Mouse (Mus musculus) myocyte (in vitro differentiated cells): ENCODE measurements around the gene Atp1a1.

Source experiments
- CEBPB ChIP-seq: IDR thresholded peaks from 2 replicates; pipeline ENCODE4 v1.6.1; 2011; ENCODE audit warnings: mild to moderate bottlenecking, moderate library complexity; ENCODE audit not compliant: poor library complexity, insufficient read depth, severe bottlenecking
- MYOD1 ChIP-seq, 3 experiments: IDR thresholded peaks; one replicate each; pipeline ENCODE4 v1.6.1; 2011; ENCODE audit warnings: control low read depth in 2 of 3, low read depth in 2 of 3, mild to moderate bottlenecking in 2 of 3, moderate library complexity in 1 of 3; ENCODE audit not compliant: insufficient read length in 2 of 3, control insufficient read depth in 1 of 3
- MYOG ChIP-seq, 3 experiments: IDR thresholded peaks; one replicate each; pipeline ENCODE4 v1.6.1; 2011; ENCODE audit warnings: control low read depth in 2 of 3, low read depth in 2 of 3, mild to moderate bottlenecking in 2 of 3; ENCODE audit not compliant: insufficient read length in 2 of 3, control insufficient read depth in 1 of 3, insufficient read depth in 1 of 3
- POLR2A ChIP-seq: IDR thresholded peaks from one replicate; pipeline ENCODE4 v1.6.1; 2011; ENCODE audit warnings: low read depth, mild to moderate bottlenecking, control low read depth, moderate library complexity; ENCODE audit not compliant: insufficient read length
- POLR2AphosphoS2 ChIP-seq: IDR thresholded peaks from one replicate; pipeline ENCODE4 v1.6.1; 2011; ENCODE audit warnings: low read depth, control low read depth; ENCODE audit not compliant: insufficient read length

GRCm38 (mm10) chr3:101541571-101541970, 62.9 kb downstream of the Atp1a1 start:
- no peak for TF ChIP-seq POLR2A
- no peak for TF ChIP-seq MYOD1 (IDR thresholded peaks at IDR 0.05; ENCODE audit: control insufficient read depth in 1 of 3, insufficient read length in 2 of 3, low read depth in 2 of 3)
- TF ChIP-seq POLR2AphosphoS2, result no peak
- TF ChIP-seq CEBPB, result no peak
- no peak for TF ChIP-seq MYOG (IDR thresholded peaks at IDR 0.05; ENCODE audit: control insufficient read depth in 1 of 3, insufficient read depth in 1 of 3, insufficient read length in 2 of 3, low read depth in 2 of 3)
